Mouse (Mus musculus) lung, postnatal 0 days (tissue): ENCODE results near the gene Serinc2. TPM values are rescaled to one million over a fixed set of nuclear protein-coding genes. Genes with fewer than 3 reads are reported as not detected.
A peak's percentile ranks its signal among the peaks of the same experiment; 100 is the strongest.

ENCODE experiments used
- ATAC-seq: fragments of 200-750 bp; cut with Nextera tagmentation; 2 replicates; pipeline ENCODE4 v1.8.0; 2017; ENCODE audit warnings: moderate library complexity
- DNase-seq: peaks from one replicate; pipeline ENCODE4 v3.0.0-alpha.2; 2016; ENCODE audit warnings: low spot score
- H3K27ac ChIP-seq: fragments of 300-500 bp; sonication (generic); 2 replicates; pipeline ENCODE4 v1.5.1; 2014; ENCODE audit warnings: antibody characterized with exemption, mild to moderate bottlenecking, low read length, mixed read lengths
- H3K27me3 ChIP-seq: fragments of 300-500 bp; sonication (generic); replicated peaks from 2 replicates; pipeline ENCODE4 v1.6.1; 2014; ENCODE audit warnings: low read length, mixed read lengths; ENCODE audit not compliant: insufficient read depth
- H3K36me3 ChIP-seq: fragments of 300-500 bp; sonication (generic); 2 replicates; pipeline ENCODE4 v1.6.1; 2014; ENCODE audit warnings: low read length, mixed read lengths; ENCODE audit not compliant: insufficient read depth
- H3K4me1 ChIP-seq: fragments of 300-500 bp; sonication (generic); 2 replicates; pipeline ENCODE4 v1.6.1; 2014; ENCODE audit warnings: antibody characterized with exemption, low read depth, low read length, mixed read lengths; ENCODE audit not compliant: insufficient read depth
- H3K4me2 ChIP-seq: fragments of 300-500 bp; sonication (generic); replicated peaks from 2 replicates; pipeline ENCODE4 v1.6.1; 2014; ENCODE audit warnings: low read depth, mild to moderate bottlenecking, low read length, moderate library complexity, mixed read lengths
- H3K4me3 ChIP-seq: fragments of 300-500 bp; sonication (generic); 2 replicates; pipeline ENCODE4 v1.5.1; 2014; ENCODE audit warnings: low read depth, low read length
- H3K9ac ChIP-seq: fragments of 300-500 bp; sonication (generic); replicated peaks from 2 replicates; pipeline ENCODE4 v1.6.1; 2014; ENCODE audit warnings: low read depth, mild to moderate bottlenecking
- H3K9me3 ChIP-seq: fragments of 300-500 bp; sonication (generic); 2 replicates; pipeline ENCODE4 v1.6.1; 2016; ENCODE audit warnings: low read length, mixed read lengths
- CTCF ChIP-seq: IDR thresholded peaks from 2 replicates; pipeline ENCODE4 v1.5.1; 2016; ENCODE audit warnings: antibody characterized with exemption, mild to moderate bottlenecking
- EP300 ChIP-seq: IDR thresholded peaks from 2 replicates; pipeline ENCODE4 v1.6.1; 2016; ENCODE audit warnings: antibody characterized with exemption, mild to moderate bottlenecking, control low read depth
- WGBS: fragments of 180-500 bp; shearing (Covaris S2); extraction: QIAGEN DNeasy Blood & Tissue Kit; methylation state at CpG from one replicate; pipeline ENCODE4 v1.1.7; 2014; 5-methylcytosine and 5-hydroxymethylcytosine counted together
- polyA plus RNA-seq: library from polyadenylated mRNA; unstranded; fragments of >200 nt; fragmentation: Nextera tagmentation; extraction: Ambion mirVana; gene quantifications from 2 replicates; pipeline ENCODE4 v1.2.1, GENCODE M21; 2015

Serinc2 gene
- polyA plus RNA-seq, 1 experiment from 2014 or later: 26.6 TPM

GRCm38 (mm10) chr4:130309254-130309653 lies 30.2 kb upstream of the Serinc2 start:
- DNase-seq (no peak), ATAC-seq (no peak)
- WGBS: 49% methylated on average over 8 of the region's 8 CpGs
- peaks cover 8% of the 10 kb centered on the region; the same call in 1 of the 2 replicates for H3K4me1 ChIP-seq
- no peak overlapping the region for H3K9ac ChIP-seq
- H3K36me3 ChIP-seq: no peaks in the 10 kb centered on the region
- peak overlapping the region; percentile 46; the same call in 1 of the 2 replicates for H3K4me3 ChIP-seq
- no peak overlapping the region for H3K27ac ChIP-seq
- H3K4me2 ChIP-seq: peak overlapping the region; percentile 82; the same call in 1 of the 2 replicates
- H3K9me3 ChIP-seq: no peaks in the 10 kb centered on the region
- TF ChIP-seq EP300: no peak
- TF ChIP-seq CTCF: no peak
- H3K27me3 ChIP-seq: peaks cover 11% of the 10 kb centered on the region; the same call in 1 of the 2 replicates

- peak within 1 kb of the TSS; percentile 82 for H3K4me2 ChIP-seq
- H3K9me3 ChIP-seq: no peaks in the 10 kb centered on the region
- under 1% methylated on average over 46 of the region's 52 CpGs for WGBS
- TF ChIP-seq EP300: no peak
- no peak for TF ChIP-seq CTCF
- ATAC-seq: peak; percentile 60
- H3K27ac ChIP-seq: no peak within 1 kb of the TSS
- no peak within 1 kb of the TSS for H3K9ac ChIP-seq
- peak; percentile 22 for DNase-seq
- H3K27me3 ChIP-seq: peaks cover 11% of the 10 kb centered on the region; the same call in 1 of the 2 replicates
- H3K4me3 ChIP-seq: peak within 1 kb of the TSS; percentile 46
- peaks cover 8% of the 10 kb centered on the region; the same call in 1 of the 2 replicates for H3K4me1 ChIP-seq
- H3K36me3 ChIP-seq: no peaks in the 10 kb centered on the region
Observed at GRCm38 (mm10) chr4:130308231-130309081, 29.5 kb upstream of the Serinc2 start, which contains the start of the genes Fabp3 and Gm10570. Fabp3 (plus strand) TSS chr4:130308595. Gm10570 (minus strand) TSS chr4:130308674.

GRCm38 (mm10) chr4:130307851-130308230 lies 28.8 kb upstream of the Serinc2 start:
- Histone ChIP-seq H3K9me3 (no peaks in the 10 kb centered on the region), H3K27me3 (peaks cover 11% of the 10 kb centered on the region; the same call in 1 of the 2 replicates), H3K36me3 (no peaks in the 10 kb centered on the region), H3K4me2 (peak overlapping the region; percentile 82), H3K27ac (no peak overlapping the region), H3K4me3 (peak overlapping the region; percentile 46), H3K4me1 (peaks cover 8% of the 10 kb centered on the region; the same call in 1 of the 2 replicates), H3K9ac (no peak overlapping the region)
- DNase-seq (peak; percentile 87), ATAC-seq (peak; percentile 90)
- peak; percentile 32 for TF ChIP-seq CTCF
- no peak for TF ChIP-seq EP300
- WGBS: 0% methylated on average over 23 of the region's 23 CpGs

GRCm38 (mm10) chr4:130306796-130307630 lies 28.0 kb upstream of the Serinc2 start:
- H3K9me3 ChIP-seq: no peaks in the 10 kb centered on the region
- no peak overlapping the region for H3K4me2 ChIP-seq
- 70% methylated on average over 10 of the region's 10 CpGs for WGBS
- no peak for TF ChIP-seq CTCF
- no peak for TF ChIP-seq EP300
- no peaks in the 10 kb centered on the region for H3K36me3 ChIP-seq
- no peak overlapping the region for H3K27ac ChIP-seq
- H3K4me3 ChIP-seq: no peak overlapping the region
- no peak overlapping the region for H3K9ac ChIP-seq
- H3K4me1 ChIP-seq: peaks cover 8% of the 10 kb centered on the region; the same call in 1 of the 2 replicates
- ATAC-seq (no peak), DNase-seq (no peak)
- peaks cover 11% of the 10 kb centered on the region; the same call in 1 of the 2 replicates for H3K27me3 ChIP-seq

- Histone ChIP-seq H3K27ac (no peak overlapping the region), H3K9me3 (no peaks in the 10 kb centered on the region), H3K27me3 (peaks cover 7% of the 10 kb centered on the region; the same call in 1 of the 2 replicates), H3K36me3 (no peaks in the 10 kb centered on the region), H3K4me2 (no peak overlapping the region), H3K4me3 (no peak overlapping the region), H3K4me1 (peaks cover 8% of the 10 kb centered on the region; the same call in 1 of the 2 replicates), H3K9ac (no peak overlapping the region)
- no peak for ATAC-seq
- no peak for DNase-seq
- 33% methylated on average over 3 of the region's 3 CpGs for WGBS
- TF ChIP-seq EP300 (no peak), CTCF (no peak)
Observed at GRCm38 (mm10) chr4:130304746-130305145, 25.7 kb upstream of the Serinc2 start.

- Histone ChIP-seq H3K9me3 (no peaks in the 10 kb centered on the region), H3K27me3 (no peaks in the 10 kb centered on the region), H3K9ac (no peak overlapping the region), H3K4me2 (no peak overlapping the region), H3K4me3 (no peak overlapping the region), H3K27ac (no peak overlapping the region), H3K4me1 (no peaks in the 10 kb centered on the region), H3K36me3 (no peaks in the 10 kb centered on the region)
- TF ChIP-seq EP300: peak; percentile 73
- no peak for TF ChIP-seq CTCF
- DNase-seq (peak; percentile 82), ATAC-seq (peak; percentile 92)
- 39% methylated on average over 12 of the region's 12 CpGs for WGBS
Observed at GRCm38 (mm10) chr4:130302285-130302870, 23.4 kb upstream of the Serinc2 start.
